Mouse (Mus musculus) midbrain, embryonic 14.5 days (tissue): ENCODE measurements around the gene Slc38a2. TPM values are rescaled to one million over a fixed set of nuclear protein-coding genes. Genes with fewer than 3 reads are reported as not detected.

Experiments used
- ATAC-seq: fragments of 200-750 bp; cut with Nextera tagmentation; 2 replicates; pipeline ENCODE4 v1.8.0; 2017; ENCODE audit warnings: moderate number of reproducible peaks, moderate library complexity; ENCODE audit not compliant: low FRiP score, low TSS enrichment
- DNase-seq: peaks from one replicate; pipeline ENCODE4 v3.0.0-alpha.2; 2015
- H3K27ac ChIP-seq: fragments of 300-500 bp; sonication (generic); replicated peaks from 2 replicates; pipeline ENCODE4 v1.5.1; 2014; ENCODE audit warnings: mild to moderate bottlenecking, low read depth, low read length, moderate library complexity
- H3K27me3 ChIP-seq: fragments of 300-500 bp; sonication (generic); 2 replicates; pipeline ENCODE4 v1.6.1; 2014; ENCODE audit warnings: low read length, control low read depth, mixed read lengths; ENCODE audit not compliant: control insufficient read depth, insufficient read depth
- H3K36me3 ChIP-seq: fragments of 300-500 bp; sonication (generic); 2 replicates; pipeline ENCODE4 v1.6.1; 2014; ENCODE audit warnings: low read length, control low read depth; ENCODE audit not compliant: control insufficient read depth, insufficient read depth
- H3K4me1 ChIP-seq: fragments of 300-500 bp; sonication (generic); 2 replicates; pipeline ENCODE4 v1.6.1; 2014; ENCODE audit warnings: mild to moderate bottlenecking, antibody characterized with exemption, low read length, control low read depth; ENCODE audit not compliant: control insufficient read depth, insufficient read depth
- H3K4me2 ChIP-seq: fragments of 300-500 bp; sonication (generic); 2 replicates; pipeline ENCODE4 v1.6.1; 2014; ENCODE audit warnings: mild to moderate bottlenecking, low read length, moderate library complexity
- H3K4me3 ChIP-seq: fragments of 300-500 bp; sonication (generic); replicated peaks from 2 replicates; pipeline ENCODE4 v1.5.1; 2014; ENCODE audit warnings: low read depth, low read length
- H3K9ac ChIP-seq: fragments of 300-500 bp; sonication (generic); replicated peaks from 2 replicates; pipeline ENCODE4 v1.6.1; 2014; ENCODE audit warnings: mild to moderate bottlenecking, low read length, moderate library complexity
- H3K9me3 ChIP-seq: fragments of 300-500 bp; sonication (generic); 2 replicates; pipeline ENCODE4 v1.6.1; 2016; ENCODE audit warnings: low read length, control low read depth, mixed read lengths; ENCODE audit not compliant: control insufficient read depth
- WGBS: fragments of 180-500 bp; shearing (Covaris S2); extraction: QIAGEN DNeasy Blood & Tissue Kit; methylation state at CpG from one replicate; pipeline ENCODE4 v1.1.7; 2014; 5-methylcytosine and 5-hydroxymethylcytosine counted together
- polyA plus RNA-seq: library from polyadenylated mRNA; unstranded; fragments of >200 nt; fragmentation: Nextera tagmentation; extraction: Ambion mirVana; gene quantifications from 2 replicates; pipeline ENCODE4 v1.2.1, GENCODE M21; 2014

Slc38a2 gene
- polyA plus RNA-seq, 1 experiment from 2014 or later, result 159 TPM

DNA sequence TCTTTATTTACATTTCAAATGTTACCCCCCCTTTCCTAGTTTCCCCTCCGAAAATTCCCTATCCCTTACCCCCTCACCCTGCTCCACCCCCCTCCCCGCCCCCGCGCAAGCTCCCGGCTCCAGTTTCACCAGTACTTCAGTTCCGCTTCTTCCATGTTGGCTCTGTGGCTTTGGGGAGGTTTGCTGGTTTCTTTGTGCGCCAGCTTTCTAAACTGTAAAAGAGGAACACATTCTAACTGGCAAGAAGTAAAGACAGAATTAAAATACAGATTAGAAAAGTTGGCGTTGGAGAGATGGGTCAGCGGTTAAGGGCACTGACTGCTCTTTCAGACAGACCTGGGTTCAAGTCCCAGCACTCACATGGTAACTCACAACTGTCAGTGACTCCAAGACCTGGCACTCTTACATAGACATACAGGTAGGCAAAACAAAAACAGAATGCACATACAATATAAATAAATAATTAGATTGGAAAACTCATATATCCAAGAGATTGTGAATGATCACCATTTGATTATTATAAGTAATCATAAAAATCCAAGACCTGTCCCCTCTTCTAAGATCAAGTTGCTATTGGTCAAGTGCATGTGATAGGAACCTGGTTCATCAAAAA is 15.7 kb upstream of the Slc38a2 start:
- no peak overlapping the region for H3K4me3 ChIP-seq
- H3K4me1 ChIP-seq, result peaks cover 7% of the 10 kb centered on the region; the same call in 1 of the 2 replicates
- H3K9ac ChIP-seq, result no peak overlapping the region
- no peak overlapping the region for H3K27ac ChIP-seq
- DNase-seq, result no peak
- ATAC-seq, result no peak
- no peaks in the 10 kb centered on the region for H3K9me3 ChIP-seq
- H3K27me3 ChIP-seq, result no peaks in the 10 kb centered on the region
- no peaks in the 10 kb centered on the region for H3K36me3 ChIP-seq
- no peak overlapping the region for H3K4me2 ChIP-seq
- WGBS, result 90% methylated on average over 9 of the region's 9 CpGs

DNA sequence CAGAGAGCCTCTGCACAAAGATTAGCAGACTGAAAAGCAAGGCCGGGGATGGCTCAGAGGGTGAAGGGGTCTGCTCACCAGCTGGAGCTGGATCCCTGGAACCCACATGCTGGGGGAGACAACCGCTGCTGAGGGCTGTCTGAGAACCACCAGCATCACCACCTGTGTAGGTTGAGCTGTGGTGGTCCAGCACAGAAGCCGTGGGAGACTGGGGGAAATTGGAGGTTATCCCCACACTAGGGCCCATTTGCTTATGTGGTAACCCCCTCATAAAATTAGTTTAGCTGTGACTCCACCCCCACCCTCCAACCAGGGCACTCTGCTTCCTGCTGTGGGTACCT is 15.1 kb upstream of the Slc38a2 start:
- DNase-seq (no peak), ATAC-seq (no peak)
- Histone ChIP-seq H3K4me3 (no peak overlapping the region), H3K27me3 (no peaks in the 10 kb centered on the region), H3K4me2 (no peak overlapping the region), H3K9me3 (no peaks in the 10 kb centered on the region), H3K9ac (no peak overlapping the region), H3K36me3 (no peaks in the 10 kb centered on the region), H3K27ac (no peak overlapping the region), H3K4me1 (peaks cover 7% of the 10 kb centered on the region; the same call in 1 of the 2 replicates)
- WGBS, result 95% methylated on average over 3 of the region's 3 CpGs

DNA sequence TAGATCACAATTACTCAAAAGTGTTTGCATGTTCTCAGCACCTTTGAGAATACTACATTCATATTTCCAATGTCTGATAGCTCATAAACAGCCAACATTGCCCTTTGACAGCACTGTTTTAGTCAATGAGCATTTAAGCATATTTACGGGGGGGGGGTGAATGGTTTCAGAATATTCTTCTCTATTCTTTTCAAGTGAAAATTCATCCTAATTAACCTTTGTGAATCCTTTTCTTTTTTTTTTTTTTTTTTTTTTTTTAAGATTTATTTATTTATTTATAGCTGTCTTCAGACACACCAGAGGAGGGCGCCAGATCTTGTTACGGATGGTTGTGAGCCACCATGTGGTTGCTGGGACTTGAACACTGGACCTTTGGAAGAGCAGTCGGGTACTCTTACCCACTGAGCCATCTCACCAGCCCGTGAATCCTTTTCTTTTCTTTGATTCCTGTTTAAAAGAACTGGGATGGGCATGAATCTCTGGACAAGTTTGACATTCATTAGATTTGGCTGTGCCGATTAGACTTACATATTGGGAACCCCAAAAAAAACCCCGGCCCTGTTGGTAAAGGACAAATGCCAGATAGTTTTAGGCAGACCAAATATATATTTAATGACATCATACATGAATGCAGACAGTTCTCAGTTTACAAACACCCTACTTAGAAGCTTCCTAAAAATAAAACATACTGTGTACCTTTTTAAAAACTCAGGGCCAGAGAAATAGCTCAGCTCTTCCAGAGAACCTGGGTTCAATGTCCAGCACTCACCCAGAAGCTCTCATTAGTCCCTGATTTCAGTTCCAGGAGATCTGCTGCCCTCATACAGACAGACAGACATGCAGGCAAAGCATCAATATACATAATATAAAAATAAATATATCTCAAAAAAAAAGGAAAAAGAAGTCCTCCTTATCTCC is 14.5 kb upstream of the Slc38a2 start:
- H3K4me1 ChIP-seq, result peaks cover 9% of the 10 kb centered on the region
- H3K27me3 ChIP-seq, result no peaks in the 10 kb centered on the region
- no peaks in the 10 kb centered on the region for H3K9me3 ChIP-seq
- 89% methylated on average over 6 of the region's 7 CpGs for WGBS
- no peak overlapping the region for H3K9ac ChIP-seq
- no peak for ATAC-seq
- no peaks in the 10 kb centered on the region for H3K36me3 ChIP-seq
- no peak overlapping the region for H3K4me2 ChIP-seq
- no peak overlapping the region for H3K4me3 ChIP-seq
- DNase-seq, result no peak
- no peak overlapping the region for H3K27ac ChIP-seq

DNA sequence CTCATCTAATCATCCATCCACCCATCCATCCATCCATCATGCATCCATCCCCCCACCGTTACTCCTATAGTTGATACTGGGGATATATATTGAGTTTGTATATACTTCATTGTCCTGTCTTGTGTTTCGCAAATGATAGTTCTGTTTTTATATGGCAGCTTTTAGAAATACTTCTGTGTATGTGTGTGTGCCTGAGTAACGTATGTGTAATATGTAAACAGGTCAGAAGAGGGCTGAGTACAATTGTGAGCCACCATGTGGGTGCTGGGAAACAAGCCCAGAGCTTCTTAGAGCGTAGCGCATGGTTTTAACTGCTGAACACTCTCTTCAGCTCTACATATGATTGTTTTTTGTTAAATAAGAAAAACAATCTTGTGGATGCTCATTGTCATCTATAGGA is 12.8 kb upstream of the Slc38a2 start:
- DNase-seq (no peak), ATAC-seq (no peak)
- WGBS, result 95% methylated on average over 5 of the region's 5 CpGs
- H3K36me3 ChIP-seq, result no peaks in the 10 kb centered on the region
- H3K27ac ChIP-seq, result no peak overlapping the region
- H3K4me3 ChIP-seq, result no peak overlapping the region
- H3K9me3 ChIP-seq, result no peaks in the 10 kb centered on the region
- no peak overlapping the region for H3K9ac ChIP-seq
- no peaks in the 10 kb centered on the region for H3K27me3 ChIP-seq
- peaks cover 12% of the 10 kb centered on the region for H3K4me1 ChIP-seq
- no peak overlapping the region for H3K4me2 ChIP-seq

DNA sequence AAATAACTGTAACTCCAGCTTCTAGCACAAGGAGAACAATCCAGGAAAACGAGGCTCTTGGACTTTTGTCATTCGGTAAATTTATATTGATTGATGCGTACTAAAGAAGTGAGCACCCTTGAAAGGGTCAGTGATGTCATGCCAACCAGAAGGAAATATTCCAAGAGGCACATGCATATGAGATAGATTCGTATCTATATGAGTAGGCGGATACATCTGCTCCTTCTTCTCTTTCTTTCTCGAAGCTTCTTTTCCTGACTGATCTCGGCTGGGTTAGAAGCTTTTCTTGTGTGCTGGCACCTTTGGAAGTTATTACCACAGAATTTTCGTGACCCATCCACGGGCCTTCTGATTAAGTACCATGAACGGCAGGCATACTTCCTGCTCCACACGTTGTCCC is 12.1 kb upstream of the Slc38a2 start:
- H3K27ac ChIP-seq, result no peak overlapping the region
- H3K4me3 ChIP-seq, result no peak overlapping the region
- H3K4me1 ChIP-seq, result peaks cover 12% of the 10 kb centered on the region
- H3K36me3 ChIP-seq, result no peaks in the 10 kb centered on the region
- H3K9ac ChIP-seq, result no peak overlapping the region
- 94% methylated on average over 11 of the region's 11 CpGs for WGBS
- no peaks in the 10 kb centered on the region for H3K27me3 ChIP-seq
- H3K9me3 ChIP-seq, result no peaks in the 10 kb centered on the region
- H3K4me2 ChIP-seq, result no peak overlapping the region
- DNase-seq (no peak), ATAC-seq (no peak)

DNA sequence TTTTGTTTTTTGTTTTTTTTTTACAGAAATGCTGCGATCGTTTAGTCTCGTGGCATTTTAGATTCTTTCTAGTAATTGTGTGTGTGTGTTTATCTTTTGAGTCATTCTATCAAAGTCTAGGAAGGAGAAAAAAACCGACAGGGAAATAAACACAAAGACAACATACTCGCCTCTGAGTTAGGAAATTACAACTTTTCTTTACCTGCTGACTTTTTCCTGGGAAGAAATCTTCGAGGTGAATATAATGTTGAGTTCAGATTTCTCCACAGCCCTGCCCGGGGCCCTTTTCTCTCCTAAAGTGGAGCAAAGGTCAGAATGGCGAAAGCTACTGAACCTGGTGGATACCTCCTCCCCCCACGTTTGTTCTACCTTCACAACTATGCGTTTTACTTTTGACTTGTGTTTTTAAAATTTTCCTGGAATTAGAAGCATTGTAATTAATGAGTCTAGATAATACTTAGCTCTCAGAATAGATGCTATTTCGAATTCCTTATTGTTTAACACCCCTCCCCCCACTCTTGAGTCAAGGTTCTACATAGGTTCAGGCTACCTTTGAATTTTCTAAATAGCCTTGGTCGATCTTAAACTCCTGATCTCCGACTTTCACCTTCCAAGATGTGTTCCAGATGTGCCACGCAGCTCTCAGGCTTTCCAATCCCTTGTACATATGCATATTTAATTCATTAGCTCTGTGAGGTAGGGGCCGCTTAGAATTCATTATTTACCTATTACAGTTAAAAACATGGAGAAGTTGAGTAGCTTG is 11.0 kb upstream of the Slc38a2 start:
- Histone ChIP-seq H3K27ac (peak overlapping the region; percentile 96), H3K36me3 (no peaks in the 10 kb centered on the region), H3K27me3 (no peaks in the 10 kb centered on the region), H3K9me3 (no peaks in the 10 kb centered on the region), H3K4me1 (peaks cover 12% of the 10 kb centered on the region), H3K4me3 (peak overlapping the region; percentile 53), H3K9ac (peak overlapping the region; percentile 85), H3K4me2 (peak overlapping the region; percentile 70)
- no peak for ATAC-seq
- WGBS, result 43% methylated on average over 15 of the region's 15 CpGs
- no peak for DNase-seq

DNA sequence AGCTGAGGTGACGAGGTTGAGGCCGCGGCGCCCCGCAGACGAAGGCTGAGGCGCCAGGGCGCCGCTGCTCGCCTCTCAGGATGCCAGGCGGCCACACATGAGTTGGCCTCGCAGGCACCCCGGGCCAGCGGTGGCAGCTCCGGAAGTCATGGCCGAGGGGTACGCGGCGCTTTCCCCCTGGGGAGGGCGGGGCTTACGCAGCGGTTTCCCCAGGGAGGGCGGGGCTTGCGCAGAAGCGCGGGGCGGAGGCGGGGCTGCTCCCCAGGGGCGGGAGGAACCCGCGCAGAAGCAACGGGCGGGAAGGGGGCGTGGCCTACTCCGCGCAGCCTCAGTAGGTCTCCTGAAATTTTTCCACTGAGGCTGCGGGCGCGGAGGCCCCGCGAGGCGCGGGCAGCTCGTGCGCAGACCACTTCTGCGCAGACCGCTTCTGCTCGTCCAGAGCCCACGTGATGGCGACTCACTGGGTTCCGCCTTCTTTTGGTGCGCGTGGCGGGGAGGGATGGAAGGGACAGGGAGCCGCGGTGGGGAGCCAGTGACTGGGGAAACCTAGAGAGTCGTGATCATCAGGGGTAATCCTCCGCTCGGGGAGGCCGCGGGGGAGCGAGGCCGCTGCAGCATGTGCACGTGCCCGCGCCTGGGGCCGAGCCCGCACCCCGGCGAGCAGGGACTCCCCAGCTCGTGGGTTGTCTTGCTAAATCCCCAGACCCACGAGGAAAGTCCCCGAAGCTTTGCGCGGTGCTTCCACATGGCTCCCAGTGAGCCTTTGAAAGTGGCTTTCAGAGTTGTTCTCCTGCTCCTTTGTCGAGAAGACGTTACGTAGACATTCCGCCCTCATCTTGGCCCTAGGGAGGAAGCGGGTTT is 10.2 kb upstream of the Slc38a2 start:
- Histone ChIP-seq H3K36me3 (no peaks in the 10 kb centered on the region), H3K27ac (peak overlapping the region; percentile 96), H3K9me3 (no peaks in the 10 kb centered on the region), H3K27me3 (no peaks in the 10 kb centered on the region), H3K4me2 (peak overlapping the region; percentile 70), H3K4me3 (peak overlapping the region; percentile 53), H3K9ac (peak overlapping the region; percentile 85), H3K4me1 (peaks cover 12% of the 10 kb centered on the region)
- DNase-seq (peak; percentile 99), ATAC-seq (peak; percentile 92)
- under 1% methylated on average over 80 of the region's 80 CpGs for WGBS

DNA sequence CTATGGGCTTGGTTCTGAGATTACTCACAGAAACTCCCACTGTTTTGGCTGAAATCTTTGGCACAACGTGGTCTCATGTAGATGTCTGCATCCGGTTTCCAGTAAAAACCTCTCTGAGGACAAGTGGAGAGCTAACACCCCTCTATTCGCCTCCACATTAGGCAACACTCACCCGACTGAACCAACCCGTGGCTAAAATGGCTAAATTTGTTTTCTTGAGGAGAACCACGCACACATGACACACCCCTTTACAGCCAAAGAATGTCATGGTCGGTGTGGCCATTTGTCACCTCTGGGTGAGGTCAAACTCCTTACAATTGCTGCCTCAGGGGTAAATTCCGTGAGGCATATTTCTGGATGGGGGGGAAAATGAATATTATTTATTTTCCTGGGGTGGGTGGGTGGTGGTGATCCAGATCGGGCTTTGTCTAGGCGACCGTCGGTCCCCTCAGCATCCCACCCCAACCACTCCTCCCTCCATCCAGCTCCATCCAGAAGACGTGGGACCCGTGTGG is 9.5 kb upstream of the Slc38a2 start:
- Histone ChIP-seq H3K9ac (peak overlapping the region; percentile 80), H3K4me1 (peaks cover 12% of the 10 kb centered on the region), H3K27me3 (no peaks in the 10 kb centered on the region), H3K27ac (peak overlapping the region; percentile 90), H3K9me3 (no peaks in the 10 kb centered on the region), H3K36me3 (no peaks in the 10 kb centered on the region), H3K4me2 (peak overlapping the region; percentile 70), H3K4me3 (peak overlapping the region; percentile 53)
- ATAC-seq (peak; percentile 12; the same call in 1 of the 2 replicates), DNase-seq (peak; percentile 39)
- 34% methylated on average over 14 of the region's 14 CpGs for WGBS
